Mouse (Mus musculus): ENCODE measurements around the gene Gm20388.

DNA sequence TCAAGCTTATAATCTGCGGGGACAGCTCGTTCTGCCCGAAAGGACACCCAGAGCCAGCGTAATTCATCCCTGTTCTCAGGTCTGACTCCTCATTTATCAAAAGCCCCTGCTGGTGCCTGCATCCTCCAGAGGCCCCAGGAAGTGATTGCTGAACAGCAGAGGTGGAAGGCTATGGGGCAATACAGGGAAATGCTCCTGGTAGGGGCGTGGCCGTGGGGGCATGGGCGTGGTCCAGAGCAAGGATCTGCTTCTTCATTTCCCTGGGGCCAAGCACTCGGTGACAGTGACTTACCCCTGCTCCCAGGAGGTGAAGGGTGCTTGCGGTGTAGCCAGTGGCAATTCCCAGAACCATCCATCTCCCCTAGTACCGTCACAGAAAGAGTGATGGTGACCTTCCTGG, 534.6 kb downstream of the Gm20388 start:
- no peak for TF ChIP-seq CTCF (IDR thresholded peaks at IDR 0.05; ENCODE audit: low read depth)
- no peak for TF ChIP-seq EP300 (optimal IDR thresholded peaks at IDR 0.05)
